8 mouse cellular contexts compared by ENCODE assay signal in genomic region chr14:73324634-73325455, GRCm38 (mm10). TPM values are rescaled to one million over a fixed set of nuclear protein-coding genes. Genes with fewer than 3 reads are reported as not detected.
DNase-seq lines count a peak whose midpoint lies in the region; ATAC-seq and TF ChIP-seq lines count a peak whose summit lies in the region.

No protein-coding gene starts in this region.

- peaks cover 4% of the 10 kb centered on the region; the same call in 1 of the 2 replicates for H3K4me1 ChIP-seq in intestine, embryonic 14.5 days (replicated peaks; ENCODE audit: control insufficient read depth, insufficient read depth, low read length)
- peaks cover 50% of the 10 kb centered on the region for H3K4me1 ChIP-seq in liver, embryonic 12.5 days

- H3K4me2 ChIP-seq in intestine, embryonic 14.5 days (ENCODE audit: low read length), result peak overlapping the region; percentile 88
- peak overlapping the region; percentile 76 for H3K4me2 ChIP-seq in liver, embryonic 12.5 days
- H3K4me2 ChIP-seq in myocyte (ENCODE audit: low read depth), result peak overlapping the region; percentile 65

- H3K9me3 ChIP-seq in intestine, embryonic 14.5 days (ENCODE audit: control insufficient read depth, low read length), result no peaks in the 10 kb centered on the region
- no peaks in the 10 kb centered on the region for H3K9me3 ChIP-seq in liver, embryonic 12.5 days (replicated peaks)

- no peak for TF ChIP-seq POLR2A in myocyte (IDR thresholded peaks at IDR 0.05; ENCODE audit: insufficient read length, low read depth)

- WGBS in intestine, embryonic 14.5 days, result under 1% methylated on average over 46 of the region's 55 CpGs
- WGBS in liver, embryonic 12.5 days (ENCODE audit: insufficient replicate concordance), result under 1% methylated on average over 45 of the region's 55 CpGs

- peak overlapping the region; percentile 69 for H3K27ac ChIP-seq in intestine, embryonic 14.5 days (ENCODE audit: low read depth)
- peak overlapping the region; percentile 98 for H3K27ac ChIP-seq in liver, embryonic 12.5 days

- peak; percentile 57 for ATAC-seq in common myeloid progenitor, adult 5-6 weeks (replicated peaks; ENCODE audit: low read depth, poor library complexity, severe bottlenecking)
- peak; percentile 56 for ATAC-seq in intestine, embryonic 14.5 days (replicated peaks; ENCODE audit: low FRiP score, low TSS enrichment, low read depth)
- ATAC-seq in liver, embryonic 12.5 days, result peak; percentile 30; the same call in 1 of the 2 replicates

- peak; percentile 17 for DNase-seq in right cerebral cortex, adult 18-20 months
- no peak for DNase-seq in right cerebral cortex, postnatal 36 days (ENCODE audit: low spot score in 2 of 2)
- peak; percentile 63 for DNase-seq in gastrocnemius, postnatal 14 days
- peak; percentile 79 for DNase-seq in intestine, embryonic 14.5 days (ENCODE audit: low spot score)
- DNase-seq in testis, postnatal 10 days (ENCODE audit: low spot score), result peak; percentile 70

- peak overlapping the region; percentile 75 for H3K4me3 ChIP-seq in intestine, embryonic 14.5 days (ENCODE audit: low read depth, low read length)
- H3K4me3 ChIP-seq in liver, embryonic 12.5 days, result peak overlapping the region; percentile 95
- H3K4me3 ChIP-seq in myocyte, result peak overlapping the region; percentile 42

- peak overlapping the region; percentile 72 for H3K9ac ChIP-seq in intestine, embryonic 14.5 days (ENCODE audit: low read length)
- H3K9ac ChIP-seq in liver, embryonic 12.5 days, result peak overlapping the region; percentile 98

- H3K27me3 ChIP-seq in intestine, embryonic 14.5 days (replicated peaks; ENCODE audit: control insufficient read depth, insufficient read depth, low read length), result no peaks in the 10 kb centered on the region
- H3K27me3 ChIP-seq in liver, embryonic 12.5 days (replicated peaks), result no peaks in the 10 kb centered on the region
- no peaks in the 10 kb centered on the region for H3K27me3 ChIP-seq in myocyte (ENCODE audit: control insufficient read depth, insufficient read depth, insufficient read length)

- intact Hi-C loops in gastrocnemius, postnatal 14 days (cut with DNase I; ENCODE audit: low total_unique reads), result no loop called here

- peak overlapping the region; percentile 32 for H3ac ChIP-seq in myocyte (ENCODE audit: control insufficient read depth, insufficient read length)

- H3K36me3 ChIP-seq in intestine, embryonic 14.5 days (ENCODE audit: control insufficient read depth, insufficient read depth, low read length), result no peaks in the 10 kb centered on the region
- peaks cover 8% of the 10 kb centered on the region for H3K36me3 ChIP-seq in liver, embryonic 12.5 days
- H3K36me3 ChIP-seq in myocyte (ENCODE audit: control insufficient read depth, insufficient read depth), result no peaks in the 10 kb centered on the region

- H3K79me2 ChIP-seq in myocyte (ENCODE audit: control insufficient read depth, insufficient read depth), result peaks cover 29% of the 10 kb centered on the region

TF ChIP-seq in myocyte, 11 proteins besides CTCF, POLR2A, EP300 and RAD21:
- TF ChIP-seq USF1 (IDR thresholded peaks at IDR 0.05; ENCODE audit: low read depth) (no peak), TCF3 (IDR thresholded peaks at IDR 0.05; ENCODE audit: insufficient read length, low read depth) (no peak), REST (IDR thresholded peaks at IDR 0.05; ENCODE audit: insufficient read depth, insufficient read length) (no peak), TCF12 (IDR thresholded peaks at IDR 0.05; ENCODE audit: insufficient read depth, poor library complexity, severe bottlenecking) (peak; percentile 43), MYOD1 (IDR thresholded peaks at IDR 0.05; ENCODE audit: control insufficient read depth in 1 of 3, insufficient read length in 2 of 3, low read depth in 2 of 3) (peak in 2 of 3 experiments; percentile 84 to 94), MYOG (IDR thresholded peaks at IDR 0.05; ENCODE audit: control insufficient read depth in 1 of 3, insufficient read depth in 1 of 3, insufficient read length in 2 of 3, low read depth in 2 of 3) (peak in 2 of 3 experiments; percentile 93 to 95)
TF ChIP-seq in myocyte: peak in this region for 3.

RNA-seq across cellular contexts. Expression of gene Rb1, which starts 0.8 kb away (rescaled TPM):
- total RNA-seq in common myeloid progenitor, adult 5-6 weeks (2017), result 23.5 and 31.6 TPM in 2 replicates
- 10 to 100 TPM; 18.1 to 20.2 TPM for total RNA-seq in gastrocnemius, postnatal 14 days (2021)
- polyA plus RNA-seq in intestine, embryonic 14.5 days (2014; fragmentation: Nextera tagmentation; extraction: Ambion mirVana), result 18.0 and 21.8 TPM in 2 replicates
- 30.1 and 33.3 TPM in 2 replicates for polyA plus RNA-seq in liver, embryonic 12.5 days (2016; fragmentation: Nextera tagmentation; extraction: Ambion mirVana)
- polyA plus RNA-seq in myocyte (2012; fragmentation: generic; extraction: Trizol), result 14.2 TPM

Comparison
In these comparisons a context has a peak if more than half of its experiments do, and no peak if none do; other contexts are left out.
1. DNase-seq: peak in right cerebral cortex, adult 18-20 months (single experiment), gastrocnemius, postnatal 14 days (single experiment), intestine, embryonic 14.5 days (single experiment) and testis, postnatal 10 days (single experiment); none in right cerebral cortex, postnatal 36 days (0 of 2).
2. H3K4me3 ChIP-seq: peak in every context shown above with its lines; median percentile 95 in liver, embryonic 12.5 days; 75 in intestine, embryonic 14.5 days; 42 in myocyte.
3. Peak in every context shown above with its lines, with median percentiles within 50 percentile points of each other: ATAC-seq and H3K4me2 ChIP-seq.